Mouse (Mus musculus) right cerebral cortex, adult 18-20 months (tissue): ENCODE measurements around the gene Gm3327.
"Not testable (repeated sequence)": the region's sequence is repeated elsewhere in the genome, so short reads cannot be mapped to it uniquely, and the experiment has no call there.

Source experiments
- DNase-seq: peaks from one replicate; pipeline ENCODE4 v3.0.0; 2022; ENCODE audit warnings: mixed read lengths

Gm3327 gene

GRCm38 (mm10) chr14:44123551-44123950 is at the start of gene Gm3327:
TSS of gene Gm3327 (plus strand) at chr14:44123851.
- not testable (repeated sequence) for DNase-seq

GRCm38 (mm10) chr14:44077785-44078341 is 45.8 kb upstream of the Gm3327 start:
- not testable (repeated sequence) for DNase-seq

DNA sequence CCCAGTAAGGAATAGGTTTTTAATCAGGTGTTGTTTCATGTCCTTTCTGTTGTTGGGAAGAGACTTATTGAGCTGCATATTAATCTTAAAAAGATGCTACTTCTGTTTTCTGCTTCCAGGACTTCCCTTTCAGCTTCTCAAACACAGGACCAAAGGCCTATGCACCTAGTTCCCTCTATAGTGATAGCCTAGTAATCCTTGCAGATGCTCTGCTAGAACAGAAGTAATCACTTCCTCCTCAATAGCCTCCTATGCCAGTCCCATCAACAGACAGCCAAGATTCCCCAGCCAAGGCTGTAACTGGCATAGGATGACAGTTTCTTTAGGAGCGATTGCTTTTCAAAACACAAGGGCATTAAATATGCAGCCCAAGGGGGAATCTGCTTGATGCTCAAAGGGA is 37.1 kb upstream of the Gm3327 start:
- DNase-seq = not testable (repeated sequence)

DNA sequence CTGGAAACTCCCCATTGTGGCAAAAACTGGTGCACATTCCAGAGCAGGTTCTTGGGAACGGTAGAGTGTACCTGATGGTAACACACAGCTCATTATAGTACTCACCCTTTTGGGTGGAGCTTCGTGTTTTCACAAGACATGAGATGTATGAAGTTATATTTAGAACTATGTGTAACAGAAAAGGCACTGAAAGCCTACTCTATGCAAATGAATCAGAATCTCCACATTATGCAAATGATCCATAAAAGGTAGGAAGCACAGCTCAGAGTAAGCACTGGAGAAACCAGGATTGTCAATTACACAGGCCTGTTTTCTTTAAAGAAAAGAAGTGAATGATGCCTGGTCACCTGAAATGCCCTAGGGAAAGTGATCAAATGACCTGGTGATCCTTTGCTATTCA is 36.1 kb upstream of the Gm3327 start:
- not testable (repeated sequence) for DNase-seq

GRCm38 (mm10) chr14:44091524-44091923 is 32.1 kb upstream of the Gm3327 start:
- not testable (repeated sequence) for DNase-seq

DNA sequence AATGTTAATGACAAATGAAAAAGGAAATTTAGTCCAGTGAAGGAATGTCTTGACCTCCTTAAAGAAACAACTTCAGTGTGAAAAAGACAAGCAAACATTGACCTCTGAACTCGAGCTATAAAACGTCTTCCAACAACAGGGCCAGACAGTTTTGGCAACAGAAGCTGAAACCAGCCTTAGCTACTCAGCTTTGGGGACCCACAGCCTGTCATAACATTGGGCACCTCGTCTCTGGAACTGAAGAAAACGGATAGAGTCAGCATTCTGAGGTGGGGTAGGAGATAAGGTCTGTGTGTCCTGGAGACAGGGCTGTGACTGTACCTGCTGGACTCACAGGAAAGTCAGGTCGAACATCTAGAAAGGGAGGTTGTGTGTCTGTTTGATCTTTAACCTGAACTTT is 29.2 kb upstream of the Gm3327 start:
- DNase-seq = not testable (repeated sequence)

- not testable (repeated sequence) for DNase-seq
These were observed 23.6 kb upstream of the Gm3327 start for GRCm38 (mm10) chr14:44100030-44100429.

GRCm38 (mm10) chr14:44102354-44102753 is 21.3 kb upstream of the Gm3327 start, which contains the start of gene Ear2:
TSS of gene Ear2 (plus strand) at chr14:44102654.
- not testable (repeated sequence) for DNase-seq

GRCm38 (mm10) chr14:44110981-44111380 is 12.7 kb upstream of the Gm3327 start:
- no peak for DNase-seq
